Mouse (Mus musculus) 3T3-L1 (cell line): ENCODE data around the gene Naa11.

Experiments used
- DNase-seq: peaks from one replicate; pipeline ENCODE4 v3.0.0-alpha.2; 2015; ENCODE audit warnings: low read depth, low spot score

The Naa11 gene

GRCm38 (mm10) chr5:97345732-97346253 is 46.4 kb downstream of the Naa11 start:
- DNase-seq = no peak

- no peak for DNase-seq
Observed at GRCm38 (mm10) chr5:97345129-97345528, 47.0 kb downstream of the Naa11 start.

GRCm38 (mm10) chr5:97344144-97344543 is 48.0 kb downstream of the Naa11 start:
- DNase-seq = no peak

- no peak for DNase-seq
Observed at GRCm38 (mm10) chr5:97334794-97335193, 57.4 kb downstream of the Naa11 start.
